Mouse (Mus musculus) brain, embryonic 18.5 days (tissue): Measurements from ENCODE around the gene Myod1.

Source experiments
- DNase-seq: peaks from one replicate; pipeline ENCODE4 v3.0.0-alpha.2; 2012; ENCODE audit warnings: low read depth, low spot score

The Myod1 gene

GRCm38 (mm10) chr7:46415818-46416425 lies 39.6 kb downstream of the Myod1 start:
- no peak for DNase-seq

DNA sequence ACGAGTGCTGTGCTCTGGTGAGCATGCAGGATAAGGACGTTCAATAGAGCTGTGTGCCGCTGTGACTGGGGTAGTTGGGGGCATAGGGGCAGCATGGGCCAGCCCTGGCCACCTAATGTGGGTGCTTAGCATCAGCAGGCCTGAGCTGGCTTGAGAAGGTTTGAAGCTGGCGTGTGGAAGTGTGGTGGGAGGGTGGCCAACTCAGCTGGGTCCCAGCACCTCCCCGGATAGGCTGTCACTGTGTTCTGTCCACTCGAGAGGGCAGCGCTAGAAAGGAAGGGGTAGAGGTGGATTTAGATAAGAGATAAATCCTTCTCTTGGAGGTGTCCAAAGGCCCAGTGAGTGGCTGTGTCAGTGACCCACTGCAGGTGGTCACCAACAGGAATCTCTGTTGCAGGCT lies 41.2 kb downstream of the Myod1 start:
- no peak for DNase-seq

DNA sequence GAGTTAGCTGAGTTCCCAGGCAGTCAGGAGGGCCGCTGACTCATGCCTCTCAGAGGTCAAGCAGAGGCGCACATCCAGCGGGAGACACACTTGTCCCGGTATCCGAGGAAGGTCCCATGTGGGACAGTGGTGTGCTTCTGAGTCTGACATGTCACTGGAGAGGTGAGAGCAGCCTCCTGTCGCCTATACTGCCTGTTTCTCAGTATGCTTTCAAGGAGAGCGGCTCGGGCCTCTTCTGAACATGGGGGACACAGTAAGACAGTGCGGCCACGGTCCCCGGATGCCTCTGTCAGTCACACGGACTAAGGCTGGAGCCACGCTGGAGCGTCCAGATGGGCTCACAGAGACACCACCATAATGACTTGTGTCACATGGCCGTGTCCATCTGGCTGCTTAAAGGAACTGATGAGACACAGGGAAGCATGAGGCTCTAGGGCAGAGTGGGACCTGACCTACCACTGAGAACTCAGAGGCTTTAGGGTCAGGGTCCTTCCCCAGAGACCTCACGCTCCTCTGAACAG lies 41.9 kb downstream of the Myod1 start:
- DNase-seq = no peak

- no peak for DNase-seq
Measured at GRCm38 (mm10) chr7:46421535-46421934, 45.3 kb downstream of the Myod1 start.

DNA sequence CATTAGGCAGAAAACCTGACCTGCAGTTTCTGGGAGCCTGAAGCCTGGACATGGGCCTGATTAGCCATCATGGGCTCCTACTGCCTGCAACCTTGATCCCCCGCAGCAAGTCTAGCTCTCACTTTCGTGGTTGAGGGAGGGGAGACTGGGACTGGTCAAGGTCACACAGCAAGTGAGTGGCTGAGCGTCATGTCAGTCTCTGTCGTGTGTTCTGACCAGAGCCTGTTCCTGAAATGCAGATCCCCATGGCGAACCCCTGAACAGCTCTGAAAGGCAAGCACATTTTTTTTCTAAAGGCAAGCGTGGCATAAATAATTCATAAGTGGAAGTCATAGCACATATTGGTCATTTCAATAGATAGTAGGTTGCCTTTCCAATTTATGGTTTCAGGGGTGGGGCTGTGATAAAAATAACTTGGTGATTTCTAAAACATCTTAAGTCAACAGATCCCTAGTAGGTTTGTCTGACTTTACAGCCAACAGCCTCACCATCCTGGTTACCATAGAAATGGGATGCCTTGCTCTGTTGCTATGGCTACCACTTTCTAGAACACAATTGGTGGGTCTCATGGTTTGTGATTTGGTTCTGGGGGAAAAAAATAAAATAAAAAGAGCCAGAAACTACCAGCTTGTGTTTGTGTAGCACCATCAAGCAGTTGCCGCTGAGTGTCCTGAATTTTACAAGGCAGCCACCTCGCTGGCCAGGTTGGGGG lies 45.9 kb downstream of the Myod1 start:
- peak; percentile 70 for DNase-seq

DNA sequence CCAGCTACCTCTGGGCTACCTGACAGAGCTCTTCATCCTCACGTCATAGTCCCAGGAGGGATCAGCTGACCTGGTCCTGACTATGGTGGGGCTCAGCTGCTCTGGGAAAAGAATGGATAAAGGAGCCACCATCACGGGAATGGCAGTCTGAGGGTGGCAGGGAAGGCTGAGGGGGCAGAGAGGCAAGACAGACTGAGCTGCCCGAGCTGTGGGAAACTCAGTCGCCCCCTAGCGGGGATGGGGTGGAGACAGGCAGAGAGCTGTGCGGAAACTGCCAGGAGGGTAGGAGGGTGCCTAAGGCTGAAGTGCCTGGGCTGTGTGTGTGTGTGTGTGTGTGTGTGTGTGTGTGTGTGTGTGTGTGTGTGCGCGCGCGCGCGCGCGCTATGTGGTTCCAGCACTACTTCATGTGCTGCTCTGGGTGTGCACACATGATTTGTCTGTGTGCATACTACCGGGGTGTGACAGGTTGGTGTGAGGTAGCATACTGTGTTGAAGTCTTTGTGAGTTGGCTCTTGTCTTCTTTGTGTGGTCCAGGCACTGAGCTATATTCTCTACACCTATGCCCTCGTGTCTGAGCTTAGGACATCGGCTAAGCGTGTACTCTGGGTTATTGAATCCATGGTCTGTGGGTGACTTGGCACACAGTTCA lies 46.6 kb downstream of the Myod1 start:
- DNase-seq = no peak

DNA sequence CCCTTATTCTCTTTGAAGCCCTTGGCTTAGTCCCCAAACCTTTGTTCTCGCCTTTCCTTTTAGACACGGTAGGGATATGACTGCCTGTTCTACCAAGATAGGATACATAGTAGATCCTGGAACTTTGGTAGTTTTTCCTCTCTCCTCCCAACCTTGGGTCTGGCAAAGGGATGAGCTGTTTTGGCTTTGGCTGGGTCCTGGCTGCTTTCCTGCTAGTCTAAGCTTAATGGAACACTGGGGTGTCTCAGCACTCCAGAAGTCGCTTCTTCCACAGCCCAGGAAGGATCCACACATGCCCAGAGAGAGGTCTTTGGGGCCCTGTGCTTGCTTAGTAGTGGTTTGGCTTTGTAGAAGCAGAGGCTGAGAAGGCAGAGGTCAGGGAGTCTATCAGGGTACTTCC lies 47.7 kb downstream of the Myod1 start:
- DNase-seq = no peak

DNA sequence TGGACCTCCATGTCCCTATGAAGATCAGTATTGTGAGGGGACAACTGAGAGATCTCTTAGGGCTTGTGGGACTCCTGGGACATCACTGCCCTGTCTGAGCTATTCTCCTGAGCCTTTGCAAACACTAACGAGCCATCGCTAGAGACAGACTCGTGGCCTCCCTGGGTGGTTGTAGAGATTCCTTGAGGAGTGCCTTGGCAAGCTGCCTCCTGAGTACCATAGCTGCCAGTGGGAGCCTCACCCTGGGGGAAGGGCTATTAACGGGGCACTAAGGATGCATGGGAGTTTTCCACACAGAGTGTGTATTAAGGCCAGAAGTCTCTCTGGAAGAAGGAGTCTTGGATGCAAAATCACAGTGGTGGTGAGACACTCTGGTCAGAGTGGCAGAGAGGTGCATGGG lies 48.7 kb downstream of the Myod1 start:
- no peak for DNase-seq
